Mouse (Mus musculus) cerebellum, adult 9-10 months (tissue): ENCODE data around the gene Fam92b.

Source experiments
- DNase-seq: peaks from one replicate; pipeline ENCODE4 v3.0.0; 2022

Fam92b gene

GRCm38 (mm10) chr8:120177318-120178123, at the start of gene Fam92b:
Fam92b (minus strand) TSS chr8:120177466.
- DNase-seq: no peak

- no peak for DNase-seq
Measured at GRCm38 (mm10) chr8:120225421-120226151, 48.3 kb upstream of the Fam92b start.

- no peak for DNase-seq
Measured at GRCm38 (mm10) chr8:120224521-120225420, 47.5 kb upstream of the Fam92b start.

- DNase-seq: no peak
Measured at GRCm38 (mm10) chr8:120222548-120222947, 45.3 kb upstream of the Fam92b start.

- no peak for DNase-seq
Measured at GRCm38 (mm10) chr8:120216855-120217830, 39.9 kb upstream of the Fam92b start.

DNA sequence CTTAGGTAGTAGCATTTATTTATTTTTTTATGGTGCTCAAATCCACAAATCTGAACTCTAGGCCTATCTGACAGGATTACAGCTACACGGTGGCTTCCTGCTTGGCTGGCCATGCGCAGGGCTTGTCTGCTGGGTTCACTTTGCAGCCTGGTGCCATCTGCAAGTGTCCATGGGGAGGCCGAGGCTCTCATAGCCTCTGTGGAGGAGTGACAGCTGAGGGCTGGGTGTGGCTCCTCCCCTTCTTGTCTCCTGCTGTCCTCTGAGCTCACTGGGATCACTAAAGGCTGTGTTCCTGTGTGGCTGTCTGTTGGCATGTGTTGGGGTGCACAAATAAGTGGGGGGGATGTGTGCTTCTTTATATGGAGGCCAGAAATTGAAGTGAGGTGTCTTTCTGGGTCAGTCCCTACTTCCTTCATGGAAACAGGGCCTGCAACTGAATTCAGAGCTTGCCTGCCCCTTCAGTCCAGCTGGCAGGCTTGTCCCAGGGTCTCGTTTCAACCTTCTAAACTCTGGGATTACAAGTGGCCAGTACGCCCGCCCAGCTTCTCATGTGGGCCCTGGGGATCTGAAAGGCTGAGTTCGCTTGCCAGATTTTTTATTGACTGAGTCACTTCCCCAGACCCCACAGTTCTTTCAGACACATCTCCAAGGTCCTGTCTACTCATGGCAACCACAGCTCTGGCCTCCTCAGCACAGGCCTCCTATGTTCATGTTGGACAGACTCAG, 38.3 kb upstream of the Fam92b start:
- DNase-seq: no peak

DNA sequence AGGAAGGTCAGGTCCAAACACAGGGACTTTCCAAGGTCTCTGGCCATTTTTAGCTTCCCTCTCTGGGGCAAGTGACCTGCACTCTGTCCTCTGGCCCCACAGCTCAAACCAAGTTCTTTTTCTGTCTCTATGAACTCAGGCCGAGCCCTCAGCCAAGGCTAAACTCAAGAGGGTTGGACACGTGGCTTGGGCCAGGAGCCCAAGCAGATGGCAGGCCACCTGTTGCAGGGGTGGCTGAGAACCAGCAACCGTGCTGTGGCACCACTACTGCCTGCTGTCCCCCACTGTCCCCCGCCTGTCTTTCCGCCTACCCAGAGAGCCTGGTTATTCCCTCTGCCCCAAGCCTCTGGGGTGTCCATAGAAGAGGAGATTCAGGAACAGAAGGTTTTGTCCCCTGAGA, 36.7 kb upstream of the Fam92b start:
- peak; percentile 95 for DNase-seq

GRCm38 (mm10) chr8:120213229-120213628, 36.0 kb upstream of the Fam92b start:
- DNase-seq: no peak

GRCm38 (mm10) chr8:120212596-120212995, 35.3 kb upstream of the Fam92b start:
- DNase-seq: no peak

DNA sequence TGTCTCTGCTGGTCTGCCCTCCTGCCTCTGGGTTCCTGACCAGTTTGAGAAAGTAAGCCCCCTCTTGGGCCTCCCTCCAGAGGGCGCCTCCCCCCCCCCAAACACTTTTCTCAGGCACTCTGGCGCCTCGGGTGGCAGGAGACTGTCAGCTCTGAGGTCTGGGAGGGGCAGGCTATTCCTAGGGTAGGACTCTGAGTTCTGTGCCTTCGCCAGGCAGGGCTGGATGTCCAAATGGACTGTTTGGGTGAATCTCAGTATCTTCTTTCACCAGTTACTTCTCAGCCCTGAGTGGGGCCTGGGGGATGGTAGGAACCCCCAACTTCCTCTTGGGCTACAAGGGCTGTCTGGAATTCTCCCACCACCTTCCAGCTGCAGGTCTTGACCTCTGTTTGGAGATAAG, 34.1 kb upstream of the Fam92b start:
- no peak for DNase-seq

GRCm38 (mm10) chr8:120208113-120208512, 30.8 kb upstream of the Fam92b start:
- no peak for DNase-seq

DNA sequence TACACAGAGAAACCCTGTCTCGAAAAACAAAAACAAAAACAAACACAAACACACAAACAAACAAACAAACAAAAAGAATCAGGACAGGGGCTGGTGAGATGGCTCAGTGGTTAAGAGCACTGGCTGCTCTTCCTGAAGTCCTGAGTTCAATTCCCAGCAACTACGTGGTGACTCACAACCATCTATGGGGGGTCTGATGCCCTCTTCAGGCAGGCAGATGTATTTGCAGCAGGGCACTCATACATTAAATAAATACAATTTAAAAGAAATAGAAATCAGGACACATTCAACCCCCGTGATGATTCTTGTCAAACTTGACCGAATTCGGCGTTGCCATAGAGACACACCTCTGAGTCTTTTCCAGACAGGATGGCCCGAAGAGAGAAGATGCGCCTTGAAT, 30.1 kb upstream of the Fam92b start:
- no peak for DNase-seq

- no peak for DNase-seq
Measured at GRCm38 (mm10) chr8:120205916-120206315, 28.6 kb upstream of the Fam92b start.

- DNase-seq: no peak
Measured at GRCm38 (mm10) chr8:120204736-120205360, 27.6 kb upstream of the Fam92b start.

- no peak for DNase-seq
Measured at GRCm38 (mm10) chr8:120202546-120202945, 25.3 kb upstream of the Fam92b start.

DNA sequence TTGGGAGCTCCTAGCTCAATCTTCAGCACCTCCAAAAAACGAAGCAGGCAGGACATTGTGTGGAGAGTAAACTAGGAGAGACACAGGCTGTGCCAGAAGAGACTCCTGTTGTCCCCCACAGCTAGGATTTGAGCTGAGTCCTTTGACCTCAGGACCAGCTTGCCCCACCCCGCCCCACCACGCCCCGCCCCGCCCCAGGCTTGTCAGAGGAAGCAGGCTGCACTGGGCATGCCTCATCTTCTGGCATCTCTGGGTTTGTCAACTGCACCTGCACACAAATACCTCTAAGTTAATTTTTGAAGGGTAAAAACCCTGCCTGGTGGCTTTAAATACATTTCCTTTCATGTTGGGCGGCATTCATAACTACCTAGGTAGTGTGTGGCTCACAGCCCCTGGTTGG, 24.1 kb upstream of the Fam92b start:
- no peak for DNase-seq

DNA sequence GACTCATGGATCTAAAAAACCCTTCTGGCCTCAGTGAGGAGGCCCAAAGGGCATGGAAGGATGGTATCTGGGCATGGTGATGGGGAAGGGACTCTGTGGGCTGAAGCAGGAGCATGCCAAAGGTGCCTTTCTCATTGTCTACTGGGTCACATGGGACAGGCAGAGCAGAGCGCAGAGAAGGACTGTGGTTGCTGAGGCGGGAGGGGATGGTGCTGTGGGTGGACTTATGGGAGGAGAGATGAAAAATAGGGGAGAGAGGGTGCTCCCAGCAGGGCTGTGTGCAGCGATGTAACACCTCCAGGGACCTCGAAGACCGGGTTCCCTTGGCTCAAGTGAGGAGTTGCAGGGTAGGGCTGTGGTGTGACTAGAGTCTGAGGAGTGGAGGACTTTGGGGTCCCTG, 14.9 kb upstream of the Fam92b start:
- no peak for DNase-seq

DNA sequence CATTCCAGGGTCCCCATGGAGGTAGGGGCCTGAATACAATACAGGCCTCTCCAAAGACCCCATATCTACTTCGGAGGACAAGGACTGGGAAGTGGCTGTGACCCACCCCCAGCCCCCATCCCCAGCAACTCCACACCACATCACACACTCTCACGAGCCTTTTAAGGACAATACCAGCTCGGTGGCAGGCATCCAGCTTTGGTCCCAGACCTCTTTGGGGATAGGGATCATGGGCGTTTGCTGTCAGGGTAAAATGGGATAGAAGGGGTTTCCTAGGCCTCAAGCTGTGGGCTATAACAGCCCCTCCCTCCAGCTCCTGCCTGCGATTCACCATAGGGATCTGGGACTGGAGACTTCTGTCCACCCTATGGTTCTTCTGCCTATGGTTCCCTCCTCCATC, 14.4 kb upstream of the Fam92b start:
- no peak for DNase-seq

- peak; percentile 93 for DNase-seq
Measured at GRCm38 (mm10) chr8:120190810-120191413, 13.6 kb upstream of the Fam92b start.

DNA sequence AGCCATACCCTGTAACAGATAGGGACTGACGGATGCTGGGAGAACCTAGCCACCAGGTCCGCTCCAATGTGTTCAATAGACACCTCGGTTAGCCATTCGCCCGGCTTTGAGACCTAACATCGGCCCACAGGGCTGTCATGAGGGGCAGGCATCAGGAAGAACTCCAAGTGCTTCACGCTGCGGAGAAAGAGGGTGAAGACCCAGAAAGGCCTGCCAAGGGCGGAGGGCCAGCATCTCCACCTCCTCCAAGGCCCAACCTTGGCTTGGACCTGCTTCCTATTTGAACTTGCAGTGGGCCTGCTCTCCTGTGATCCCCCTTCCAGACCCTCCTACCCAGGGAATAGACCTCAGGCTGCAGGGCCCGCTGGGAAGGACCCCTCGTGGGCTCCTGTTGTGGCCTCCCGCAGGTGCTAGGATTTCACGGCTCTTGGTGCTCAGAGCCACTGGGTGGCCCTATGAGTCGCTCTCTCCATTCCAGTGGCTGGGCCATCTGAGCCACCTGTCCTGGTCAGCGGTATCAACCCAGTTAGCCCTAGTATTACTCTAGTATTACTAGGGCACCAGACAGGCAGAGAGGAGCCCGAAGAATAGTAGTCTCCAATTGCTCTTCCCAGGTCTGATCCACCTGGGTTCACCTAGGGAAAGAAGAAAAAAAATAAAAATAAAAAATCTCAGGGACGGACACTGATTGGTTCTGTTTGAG, 13.0 kb upstream of the Fam92b start:
- DNase-seq: no peak
